Mouse (Mus musculus) kidney, adult 10 weeks (tissue): ENCODE data around the gene Dyrk1b. TPM values are rescaled to one million over a fixed set of nuclear protein-coding genes. Genes with fewer than 3 reads are reported as not detected.

Experiments
- polyA plus RNA-seq: library from polyadenylated mRNA; stranded (reverse); fragments of 350-450 nt; fragmentation: Illumina TruSeq; extraction: RNeasy Lipid Tissue Mini Kit (QIAGEN cat#74804); gene quantifications from one replicate; pipeline ENCODE4 v1.2.3, GENCODE M21; 2014; ENCODE audit warnings: low read depth, low replicate concordance

The Dyrk1b gene
- 0.36 TPM for polyA plus RNA-seq

DNA sequence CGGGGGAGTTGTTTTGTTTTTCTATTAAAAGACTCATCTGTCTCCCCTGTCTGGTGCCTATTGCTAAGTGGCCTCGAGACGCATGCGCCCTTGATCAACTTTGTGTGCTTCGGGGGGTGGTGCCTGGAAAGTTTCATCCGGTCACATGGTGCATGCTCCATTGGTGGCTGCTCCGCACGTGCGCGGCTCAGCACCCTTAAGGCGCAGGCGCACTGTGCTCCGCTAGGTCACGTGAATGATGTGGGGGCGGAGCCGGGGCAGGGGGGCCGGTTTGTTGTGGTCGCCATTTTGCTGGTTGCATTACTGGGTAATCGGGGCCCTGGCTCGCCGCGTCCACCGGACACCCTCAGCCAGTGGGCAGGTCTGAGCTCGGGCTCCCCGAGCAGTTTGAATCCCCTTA lies at the start of gene Dyrk1b:
Gene Dyrk1b, plus strand, starts transcription at position 242 of the 400 bp plus-strand sequence.

DNA sequence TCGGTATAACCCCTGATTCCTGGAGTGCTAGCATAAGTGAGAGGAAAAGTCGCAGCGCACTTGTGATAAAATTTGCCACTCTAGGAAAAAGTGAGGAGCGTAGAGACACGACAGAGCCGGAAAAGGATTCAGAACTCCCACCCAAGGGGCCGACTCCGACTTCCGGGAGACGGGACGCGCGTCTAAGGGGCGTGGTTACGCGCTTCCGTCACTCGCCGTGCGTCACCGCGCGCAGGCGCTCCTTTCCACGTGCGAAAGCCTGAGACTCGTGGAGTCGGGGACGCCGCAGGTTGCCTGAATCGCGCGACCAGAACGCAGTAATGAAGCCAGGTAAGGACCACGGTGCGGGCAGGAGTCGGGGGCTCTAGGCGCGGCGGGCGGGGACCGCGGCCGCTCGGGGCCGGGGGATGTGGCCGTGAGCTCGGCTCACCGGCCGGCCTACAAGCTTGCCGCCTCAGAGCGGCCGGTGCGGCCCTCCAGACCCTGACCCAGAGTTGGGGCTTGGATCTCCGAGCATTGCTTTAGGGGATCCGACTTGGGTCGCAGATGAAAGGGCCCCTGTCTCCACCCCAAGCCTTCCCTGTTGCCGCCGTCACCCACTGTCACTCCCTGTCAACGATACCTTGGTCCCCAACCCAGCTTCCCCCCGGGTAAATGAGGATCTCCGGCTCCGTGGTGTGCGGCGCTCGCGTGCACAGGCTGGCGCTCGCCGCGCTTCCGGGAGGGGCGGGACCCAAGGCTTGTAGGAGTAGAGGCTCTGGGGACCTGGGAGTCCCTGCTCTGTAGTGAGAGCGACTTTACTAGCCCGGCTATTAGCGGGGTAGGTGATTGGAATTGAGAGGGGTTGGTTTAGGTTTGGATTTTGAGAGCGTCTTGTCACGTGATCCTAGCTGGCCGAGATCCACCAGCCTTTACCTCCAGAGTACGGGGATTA lies 9.5 kb upstream of the Dyrk1b start, which contains the start of gene Fbl:
Gene Fbl, plus strand, starts transcription at position 222 of the 934 bp plus-strand sequence.

Other genes starting within 250 kb of the Dyrk1b start
- gene Zfp780b, start 200.3 kb upstream of the Dyrk1b start, polyA plus RNA-seq: 20.3 TPM
- gene Zfp850, start 165.4 kb upstream of the Dyrk1b start, polyA plus RNA-seq: 4.0 TPM
- gene Psmc4, start 129.4 kb upstream of the Dyrk1b start, polyA plus RNA-seq: 35.8 TPM
- not detected for gene Fcgbp, start 108.2 kb upstream of the Dyrk1b start, polyA plus RNA-seq
- gene 9530053A07Rik, start 50.0 kb upstream of the Dyrk1b start, polyA plus RNA-seq: not detected
- 8.0 TPM for gene Fbl, start 9.8 kb upstream of the Dyrk1b start, polyA plus RNA-seq
- gene Eid2, start 88.4 kb downstream of the Dyrk1b start, polyA plus RNA-seq: 8.1 TPM
- 15.5 TPM for gene Eid2b, start 98.3 kb downstream of the Dyrk1b start, polyA plus RNA-seq
- not detected for gene Selenov, start 111.7 kb downstream of the Dyrk1b start, polyA plus RNA-seq
- gene Dll3, start 122.8 kb downstream of the Dyrk1b start, polyA plus RNA-seq: not detected
- gene Timm50, start 132.6 kb downstream of the Dyrk1b start, polyA plus RNA-seq: 9.1 TPM
- 21.8 TPM for gene Supt5, start 159.3 kb downstream of the Dyrk1b start, polyA plus RNA-seq
- 90.5 TPM for gene Rps16, start 171.2 kb downstream of the Dyrk1b start, polyA plus RNA-seq
- 0.69 TPM for gene Plekhg2, start 193.1 kb downstream of the Dyrk1b start, polyA plus RNA-seq
- 31.6 TPM for gene Zfp36, start 200.8 kb downstream of the Dyrk1b start, polyA plus RNA-seq
- 1.8 TPM for gene Med29, start 213.2 kb downstream of the Dyrk1b start, polyA plus RNA-seq
- 45.1 TPM for gene Paf1, start 213.5 kb downstream of the Dyrk1b start, polyA plus RNA-seq